Mouse (Mus musculus) 3T3-L1 (cell line): ENCODE data around the gene Prcd.
"Not testable (repeated sequence)": the region's sequence is repeated elsewhere in the genome, so short reads cannot be mapped to it uniquely, and the experiment has no call there.

Experiments used
- DNase-seq: peaks from one replicate; pipeline ENCODE4 v3.0.0-alpha.2; 2015; ENCODE audit warnings: low read depth, low spot score

Prcd gene

DNA sequence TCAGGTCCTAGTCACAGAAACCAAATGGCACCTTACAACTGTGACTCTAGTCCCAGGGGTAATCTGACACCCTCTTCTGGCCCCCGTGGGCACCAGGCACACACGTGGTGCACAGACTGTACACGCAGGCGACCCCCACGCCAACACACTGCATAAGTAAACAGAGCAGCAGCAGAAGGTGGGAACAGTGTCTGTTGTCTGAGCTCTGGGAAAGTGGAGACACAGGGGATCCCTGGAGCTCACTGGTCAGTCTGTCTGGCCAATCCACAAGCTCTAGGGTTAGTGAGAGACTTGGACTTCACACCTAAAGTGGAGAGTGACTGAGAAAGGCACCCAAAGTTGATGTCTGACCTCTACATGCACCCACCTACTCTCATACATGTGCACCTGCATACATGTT is 16.0 kb downstream of the Prcd start:
- no peak for DNase-seq

DNA sequence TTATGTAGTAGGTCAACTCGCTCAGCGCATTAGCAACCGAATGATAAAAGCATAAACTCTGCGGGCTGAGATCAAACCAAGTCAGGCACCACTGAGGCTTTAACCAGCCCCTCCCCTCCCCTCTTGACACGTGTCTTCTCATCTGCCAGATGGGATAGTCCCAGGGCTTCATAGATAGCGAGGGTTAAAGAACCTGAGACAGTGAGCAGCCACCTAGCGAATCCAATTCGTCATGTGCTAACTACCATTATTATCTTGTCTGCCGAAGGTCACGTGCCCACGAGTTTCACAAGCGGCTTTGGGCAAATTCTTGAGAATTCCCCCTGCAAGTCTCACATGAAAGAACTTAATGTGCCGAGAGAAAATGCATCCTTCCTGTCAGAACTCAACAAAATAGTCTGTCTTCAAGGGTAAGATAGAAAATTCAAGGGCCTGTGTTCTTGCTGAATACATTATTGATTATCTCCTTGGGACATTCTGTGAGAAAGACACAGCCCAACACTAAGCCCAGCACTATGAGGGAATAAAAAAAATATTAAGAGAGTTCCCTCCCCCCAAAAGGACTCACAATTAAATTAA is 16.5 kb downstream of the Prcd start:
- no peak for DNase-seq

DNA sequence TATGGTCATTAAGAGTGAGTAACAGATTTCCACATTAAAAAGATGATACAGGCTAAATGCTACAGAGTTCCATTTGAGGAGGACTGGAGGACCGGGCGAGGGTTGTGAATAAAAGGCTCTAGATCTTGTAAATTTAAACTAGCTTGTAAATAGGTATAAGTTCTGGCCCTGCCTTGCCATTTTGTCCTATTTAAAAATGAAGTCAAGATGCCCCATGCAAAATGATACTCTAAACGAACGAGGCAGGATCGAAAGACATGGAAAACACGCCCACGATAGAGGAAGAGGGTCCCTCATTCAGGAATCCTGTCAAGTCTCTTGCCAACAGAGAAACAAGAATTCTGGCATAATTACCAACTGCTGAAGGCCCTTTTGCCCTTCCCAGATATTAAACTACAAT is 17.1 kb downstream of the Prcd start:
- DNase-seq = no peak

DNA sequence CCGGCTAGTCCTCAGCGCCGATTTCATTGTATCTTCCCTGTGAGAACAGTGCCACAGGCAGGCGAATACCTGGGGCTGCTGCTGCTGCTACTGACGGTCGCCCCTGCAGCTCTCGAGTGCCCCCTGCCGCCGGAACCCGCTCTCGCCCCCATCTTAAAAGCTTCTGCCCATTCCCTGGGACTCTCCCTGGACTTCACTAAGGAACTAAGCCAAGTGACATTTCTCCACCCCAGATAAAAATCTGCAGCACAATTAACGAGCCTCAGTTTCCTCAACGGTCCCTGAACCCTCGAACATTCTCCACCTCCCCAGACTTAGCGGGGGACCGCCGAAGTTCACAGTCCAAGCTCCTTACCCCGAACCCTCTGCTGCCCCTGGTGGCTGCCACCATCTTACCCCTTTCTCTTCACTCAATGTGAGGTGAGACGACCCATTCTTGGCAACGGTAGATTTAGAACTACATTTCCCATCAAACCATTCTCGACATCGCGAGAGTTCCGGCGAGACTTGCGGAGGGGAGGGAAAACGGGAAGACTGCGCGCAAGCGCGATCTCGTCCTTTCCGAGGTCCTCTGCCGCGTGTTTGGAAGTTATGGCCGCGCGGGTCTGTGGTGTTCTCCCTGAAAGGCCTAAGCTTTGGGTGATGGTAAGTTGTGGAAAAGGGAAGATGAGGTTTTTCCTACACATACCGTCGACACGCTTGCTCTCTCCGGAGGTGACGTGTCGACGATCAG is 17.9 kb downstream of the Prcd start:
- peak; percentile 99 for DNase-seq

DNA sequence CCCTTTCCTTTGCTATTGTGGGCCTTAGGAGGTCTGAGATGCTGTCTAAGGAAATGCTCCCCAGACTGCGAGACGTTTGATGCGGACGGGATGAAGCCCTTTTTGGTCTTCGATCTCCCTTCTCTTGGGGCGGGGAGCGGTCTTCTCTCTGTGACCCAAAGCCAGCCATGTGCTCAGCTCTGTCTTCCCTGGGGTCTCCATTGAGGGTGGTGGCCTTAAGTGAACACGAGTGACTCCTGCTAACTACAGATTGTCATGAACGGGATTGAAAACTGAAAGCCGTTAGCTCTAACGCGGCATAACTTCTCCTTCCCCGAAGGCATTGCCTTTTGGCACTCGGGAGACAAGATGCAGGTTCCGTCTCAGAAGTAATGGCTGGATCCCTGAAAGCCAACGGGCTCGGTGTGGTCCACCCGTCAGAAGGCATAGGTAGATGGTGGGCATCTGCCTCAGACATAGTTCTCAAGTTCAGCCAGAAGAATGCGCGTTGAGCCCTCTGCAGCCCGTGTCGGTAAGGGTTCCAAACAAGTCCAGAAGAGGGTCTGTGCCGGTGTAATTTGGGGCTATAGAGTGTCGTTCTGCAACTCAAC is 18.6 kb downstream of the Prcd start:
- DNase-seq = no peak

DNA sequence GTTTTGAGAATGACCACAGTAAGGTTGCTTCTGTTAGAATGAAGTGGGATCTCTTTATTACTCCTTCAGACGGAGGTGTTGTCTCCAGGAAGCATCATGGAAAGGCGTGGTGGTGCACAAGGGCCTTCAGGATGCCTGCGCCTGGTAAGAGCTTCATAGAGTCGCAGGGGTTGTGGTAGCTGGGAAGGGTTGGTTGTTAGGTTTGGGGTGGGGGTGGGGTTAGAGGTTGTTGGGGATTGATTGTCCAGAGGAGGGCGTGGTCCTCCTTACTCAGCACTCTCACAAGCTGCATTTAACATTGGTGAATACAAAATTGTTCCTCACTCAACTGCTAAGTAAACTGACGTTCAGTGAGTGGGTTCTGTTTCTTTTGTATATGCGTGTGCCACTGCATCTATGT is 19.3 kb downstream of the Prcd start:
- DNase-seq = peak; percentile 64

DNA sequence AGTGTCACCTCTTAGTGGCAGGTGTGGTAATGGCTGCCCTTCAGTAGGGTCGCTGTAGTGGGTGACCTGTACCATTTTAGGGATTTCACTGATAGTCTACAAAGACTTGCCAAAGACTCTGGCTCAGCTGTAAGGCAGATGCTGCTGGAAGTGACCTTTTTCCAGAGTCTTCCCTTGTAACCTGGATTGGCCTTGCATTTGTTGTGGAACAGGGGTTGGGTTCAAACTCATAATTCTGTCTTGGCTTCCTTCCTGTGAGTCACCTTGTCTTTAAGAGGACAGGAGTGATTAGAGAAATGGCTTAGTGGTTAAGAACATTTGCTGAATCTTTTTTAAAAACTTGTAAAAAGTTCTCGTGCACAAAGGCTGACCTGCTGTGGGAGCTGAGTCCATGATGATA is 20.1 kb downstream of the Prcd start:
- DNase-seq = no peak

DNA sequence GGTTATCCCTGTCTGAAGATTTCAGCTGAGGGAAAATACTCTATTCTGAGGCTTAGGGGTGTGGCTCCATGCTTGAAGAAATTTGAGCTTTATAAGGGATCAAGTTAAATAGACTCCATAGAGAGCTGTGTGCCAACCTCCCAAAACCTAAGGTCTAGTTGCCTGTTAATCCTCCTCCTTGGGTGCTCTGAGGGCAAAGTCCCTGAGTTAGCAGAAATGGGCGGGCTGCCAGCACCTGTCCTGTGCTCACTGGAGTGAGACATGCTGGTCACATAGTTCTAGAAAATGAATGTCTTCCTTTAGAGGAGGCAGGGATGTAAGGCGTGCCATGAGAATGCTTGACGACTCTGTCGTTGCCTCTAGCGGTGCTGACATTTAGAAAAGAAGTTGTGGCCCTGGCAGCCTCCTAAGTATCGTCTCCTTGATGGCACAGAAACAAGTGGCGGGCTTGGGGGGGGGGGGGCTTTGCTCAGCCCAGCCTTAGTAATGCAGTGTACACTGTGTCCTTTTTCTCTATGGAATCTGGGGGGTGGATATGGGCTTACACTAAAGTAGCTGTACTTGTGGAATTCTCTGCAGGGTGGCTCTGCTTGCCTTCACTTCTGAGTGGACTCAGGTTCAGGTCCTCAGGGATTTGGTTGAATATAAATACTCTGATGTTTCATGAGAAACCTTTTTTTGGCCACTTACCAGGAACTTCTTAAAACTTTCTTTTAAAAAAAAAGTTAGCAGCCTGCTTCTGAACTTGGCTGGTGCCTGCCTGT is 21.5 kb downstream of the Prcd start:
- DNase-seq = peak; percentile 38

DNA sequence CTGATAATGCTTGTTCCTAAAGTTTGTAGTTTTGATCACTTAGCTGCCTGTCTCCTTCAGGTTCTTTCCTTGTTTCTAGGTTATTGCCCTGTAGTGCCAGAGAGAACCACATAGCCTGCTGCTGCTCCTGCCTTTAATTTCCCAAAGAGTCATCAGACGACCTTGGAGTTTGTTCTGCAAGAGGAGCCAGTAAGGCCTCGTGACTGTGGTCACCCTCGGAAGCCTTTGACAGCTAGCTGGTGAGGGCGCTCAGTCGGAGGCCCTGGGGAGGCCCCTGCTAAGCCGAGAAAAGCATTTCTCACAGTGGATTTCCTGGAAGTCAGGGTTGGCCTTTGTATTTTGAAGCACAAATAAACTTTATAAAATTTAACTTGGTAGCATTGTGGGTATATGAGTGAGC is 22.1 kb downstream of the Prcd start:
- not testable (repeated sequence) for DNase-seq

DNA sequence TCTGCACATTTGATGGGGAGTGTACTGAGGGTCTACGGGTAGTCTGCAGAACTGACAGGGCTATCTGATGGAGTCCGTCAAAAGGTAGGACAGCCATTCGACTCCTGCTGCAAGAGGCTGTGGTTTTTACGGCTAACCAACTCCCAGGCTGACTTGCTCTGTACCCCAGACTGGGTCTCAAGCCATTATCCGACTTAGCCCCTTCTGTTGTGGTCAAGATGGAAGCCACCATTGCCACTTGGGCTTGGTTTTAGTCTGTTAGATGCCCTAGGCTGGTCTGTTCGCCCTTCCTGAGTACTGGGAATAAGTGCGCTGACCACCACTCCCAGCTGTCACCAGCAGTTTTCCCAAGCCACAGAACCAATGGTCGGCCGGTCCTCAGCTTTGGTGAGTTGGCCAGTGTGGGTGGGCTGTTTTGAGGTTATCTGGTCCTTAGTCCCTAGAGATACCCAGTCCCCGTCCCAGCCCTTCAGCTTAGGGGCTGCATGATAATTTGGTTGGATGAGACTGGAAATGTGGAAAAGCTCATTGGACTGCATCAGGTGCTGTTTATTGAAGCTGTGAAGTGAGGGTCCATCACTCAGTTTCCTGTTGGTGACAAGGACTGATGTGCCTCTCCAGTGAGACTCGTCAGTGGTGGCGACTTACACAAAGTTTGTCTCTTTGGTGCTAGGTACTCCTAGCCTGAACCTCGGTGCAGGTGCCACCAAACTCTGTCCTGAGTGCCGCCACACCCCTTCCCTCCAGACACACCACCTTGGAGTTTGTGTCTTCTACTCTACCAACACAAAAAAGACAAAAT is 23.0 kb downstream of the Prcd start:
- DNase-seq = no peak

DNA sequence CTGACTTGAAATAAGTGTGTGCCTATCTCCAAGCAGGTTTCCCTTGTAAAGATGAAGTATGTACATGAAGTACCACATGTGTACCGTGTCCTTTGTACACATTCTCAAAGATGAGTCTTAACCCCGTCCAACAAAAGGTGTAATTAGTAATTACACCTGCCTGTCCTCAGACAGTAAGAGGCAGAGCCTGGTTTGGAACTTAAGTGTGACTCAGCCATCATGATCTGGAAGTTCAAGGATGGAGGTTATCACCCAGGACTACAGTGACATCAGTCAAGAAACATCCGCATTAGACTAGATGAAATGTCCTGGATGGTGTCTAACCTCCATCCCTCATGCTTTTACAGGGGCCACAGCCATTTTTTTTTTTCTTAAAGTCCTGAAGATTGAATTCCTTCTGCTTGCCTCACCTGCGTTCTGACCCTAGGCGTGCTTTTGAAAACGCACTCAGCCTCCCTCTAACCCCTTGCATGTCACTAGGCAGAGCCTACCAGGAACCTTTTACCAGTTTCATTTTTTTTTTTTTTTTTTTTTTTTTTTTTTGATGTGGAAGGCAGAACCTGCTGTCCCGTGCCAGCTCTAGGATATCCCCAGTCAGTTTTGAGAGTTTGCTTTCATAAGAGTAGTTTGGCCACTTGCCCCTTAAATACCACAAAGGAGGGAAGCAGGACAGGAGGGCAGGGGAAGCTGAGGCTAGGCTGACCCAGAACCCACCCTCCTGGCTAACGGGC is 24.5 kb downstream of the Prcd start:
- no peak for DNase-seq

DNA sequence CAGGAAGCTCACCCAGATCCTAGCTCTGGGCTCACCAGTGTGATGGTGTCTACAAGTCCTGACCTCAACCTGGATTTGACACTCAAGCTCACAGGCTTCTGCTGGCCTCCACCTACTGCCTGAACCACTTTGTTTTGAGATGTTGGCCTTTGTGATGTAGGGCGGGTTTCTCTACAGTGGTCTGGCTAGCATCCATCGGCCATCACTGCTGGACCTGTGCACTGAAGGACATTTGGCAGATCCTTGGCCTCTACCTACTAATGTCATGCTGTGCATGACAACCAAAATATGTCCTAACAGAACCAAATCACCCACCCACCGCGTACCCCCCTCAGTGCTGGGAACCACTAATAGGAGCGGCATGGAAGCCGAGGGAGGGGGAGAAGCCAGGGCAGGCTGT is 25.8 kb downstream of the Prcd start:
- no peak for DNase-seq

DNA sequence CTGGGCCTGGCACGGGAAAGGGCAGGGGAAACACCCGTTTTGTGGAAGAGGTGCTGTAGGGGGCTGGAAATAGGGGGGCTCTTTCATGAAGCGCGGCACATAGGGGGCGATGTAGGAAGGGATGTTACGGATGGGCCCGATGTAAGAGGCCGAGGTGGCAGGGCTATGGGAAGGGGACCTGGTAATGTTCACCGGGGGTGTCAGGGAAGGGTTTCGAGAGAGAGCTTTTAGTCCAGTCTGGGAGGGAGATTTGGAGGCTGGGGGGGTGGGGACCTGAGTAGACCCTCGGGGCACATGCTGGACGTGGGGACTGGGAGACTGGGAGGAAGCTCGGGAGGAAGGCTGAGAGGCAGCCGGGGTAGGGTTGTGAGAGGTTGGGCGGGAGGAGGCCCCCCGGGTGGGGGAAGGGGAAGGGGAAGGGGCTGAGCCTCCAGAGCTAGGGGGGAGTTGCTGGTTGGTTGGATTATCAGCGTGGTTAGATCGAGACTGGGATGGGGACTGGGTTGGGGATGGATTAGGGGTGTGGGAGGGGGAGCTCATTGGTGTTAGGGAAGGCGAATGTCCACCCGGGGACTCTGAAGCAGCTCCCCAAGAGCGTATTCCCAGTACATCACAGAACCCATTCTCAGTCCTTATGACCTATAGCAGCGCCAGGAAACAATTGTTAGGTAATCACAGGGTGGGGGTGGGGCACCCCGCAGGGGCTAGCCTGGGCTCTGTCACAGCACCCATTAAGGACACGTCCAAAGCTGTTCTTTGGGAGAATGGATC is 27.2 kb downstream of the Prcd start:
- no peak for DNase-seq

DNA sequence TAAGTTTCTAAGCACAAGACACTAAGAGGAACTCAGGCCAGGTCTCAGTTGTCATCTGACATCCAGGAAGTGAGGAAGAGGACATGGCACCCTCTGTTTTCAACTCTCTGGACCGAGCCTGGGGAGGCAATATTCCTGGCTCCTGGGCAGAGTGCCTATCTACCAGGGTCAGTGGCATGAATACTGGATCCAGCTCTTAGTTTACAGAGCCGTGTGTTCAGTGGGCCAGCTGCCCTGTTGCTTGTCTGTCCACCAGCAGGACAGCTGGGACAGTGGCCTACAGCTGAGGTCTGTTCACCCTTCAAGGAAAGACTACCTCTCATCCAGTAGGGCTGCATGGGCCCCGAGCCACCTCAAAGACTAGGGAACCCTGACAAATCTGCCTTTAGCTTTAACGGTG is 27.8 kb downstream of the Prcd start:
- DNase-seq = no peak

DNA sequence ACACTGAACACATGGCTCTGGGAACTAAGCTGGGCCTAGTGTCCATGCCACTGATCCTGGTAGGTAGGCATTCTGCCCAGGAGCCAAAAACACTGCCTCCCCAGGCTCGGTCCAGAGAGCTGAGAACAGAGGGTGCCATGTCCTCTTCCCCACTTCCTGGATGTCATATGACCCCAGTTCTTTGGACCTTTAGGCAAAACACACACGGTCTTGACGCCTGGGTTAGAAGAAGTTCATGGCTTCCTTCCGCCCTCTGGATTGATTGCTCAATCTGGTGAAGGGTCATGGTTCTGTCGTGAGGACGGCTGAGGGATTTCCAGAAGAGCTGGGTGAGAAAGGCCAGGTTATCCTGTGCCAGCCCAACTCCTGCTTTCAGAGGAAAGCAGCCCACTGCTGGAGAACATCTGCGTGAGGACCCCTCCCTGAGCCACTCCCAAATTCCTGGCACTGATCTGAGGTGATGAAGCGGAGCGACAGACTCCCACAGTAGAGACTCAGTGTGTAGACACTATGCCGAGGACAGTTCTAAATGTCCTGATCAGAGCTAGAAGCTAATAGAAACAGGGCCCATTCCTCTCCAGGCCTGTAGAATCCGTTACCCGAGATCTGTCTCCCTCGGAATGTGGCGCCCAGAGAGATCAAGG is 29.3 kb downstream of the Prcd start:
- no peak for DNase-seq

DNA sequence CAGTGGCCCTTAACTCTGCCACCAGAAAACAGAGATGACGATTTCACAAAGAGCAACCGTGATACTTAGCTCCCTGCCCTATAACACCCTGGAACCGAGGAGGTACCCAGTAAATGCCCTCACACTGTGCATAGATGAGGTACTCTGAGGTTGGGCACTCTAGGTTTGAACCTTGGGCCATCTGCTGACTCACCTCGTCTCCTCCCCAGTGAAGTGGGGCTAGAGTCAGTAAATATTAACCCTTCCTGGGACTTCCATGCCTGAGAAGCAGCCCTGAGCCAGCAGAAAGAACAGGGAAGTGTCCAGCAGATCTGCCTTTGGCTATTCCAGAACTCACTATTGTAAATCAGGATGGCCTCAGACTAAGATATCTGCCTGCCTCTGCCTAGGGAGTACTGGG is 30.4 kb downstream of the Prcd start:
- DNase-seq = no peak

DNA sequence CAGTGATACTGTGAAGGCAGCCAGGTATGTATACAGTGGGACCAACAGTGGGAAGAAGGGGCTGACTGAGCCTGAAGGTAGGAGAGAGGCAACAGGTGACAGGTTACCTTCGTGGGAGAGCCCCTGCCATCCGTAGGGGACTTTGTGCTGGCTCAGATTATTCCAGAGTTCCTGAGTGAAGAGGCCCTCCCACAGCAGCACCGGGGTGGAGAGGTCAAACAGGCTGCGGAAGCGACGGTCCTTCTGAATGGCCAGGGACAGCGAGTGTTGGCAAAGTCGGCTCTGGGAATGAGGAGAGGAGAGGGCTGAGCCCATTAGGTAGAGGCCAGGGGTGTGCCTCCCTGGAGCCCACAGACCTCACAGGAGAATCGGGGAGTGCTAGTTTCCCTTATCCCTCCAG is 32.4 kb downstream of the Prcd start:
- DNase-seq = no peak

DNA sequence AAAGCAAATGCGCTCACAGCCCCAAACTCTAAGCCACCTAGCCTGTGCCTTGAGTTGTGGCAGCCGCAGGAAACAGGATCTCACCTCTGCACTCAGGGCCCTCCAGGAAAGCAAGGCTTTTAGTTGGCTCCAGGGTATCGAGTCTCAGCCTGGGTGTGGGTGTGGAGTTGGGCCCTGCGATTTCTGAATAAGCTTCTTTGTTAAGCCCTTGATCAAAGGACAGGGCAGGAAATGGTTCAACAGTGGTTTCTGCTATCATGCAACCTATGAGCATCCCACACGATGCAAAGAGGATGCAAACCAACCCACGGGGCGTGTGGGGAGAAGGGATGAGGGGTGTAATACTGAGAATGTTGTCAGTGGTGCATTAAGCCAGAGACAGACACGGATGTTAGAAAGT is 34.6 kb downstream of the Prcd start:
- DNase-seq = no peak

DNA sequence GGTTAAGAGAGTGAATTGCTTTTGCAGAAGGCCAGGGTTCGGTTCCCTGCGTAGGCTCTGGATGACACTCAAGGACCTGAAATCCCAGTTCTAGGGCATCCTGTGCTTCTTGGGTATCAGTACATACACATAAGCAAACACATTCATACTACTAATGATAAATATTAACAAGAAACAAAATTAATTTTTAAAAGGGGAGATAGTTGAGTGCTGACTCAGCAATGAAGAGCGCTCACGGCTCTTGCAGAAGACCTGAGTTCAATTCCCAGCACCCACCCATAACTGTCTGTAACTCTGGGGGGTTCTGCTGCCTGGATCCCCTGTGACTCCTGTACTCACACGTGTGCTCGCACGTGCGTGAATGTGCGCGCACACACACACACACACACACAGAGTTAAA is 36.3 kb downstream of the Prcd start:
- no peak for DNase-seq
